Mouse (Mus musculus): ENCODE measurements around the gene 4931440F15Rik. TPM values are rescaled to one million over a fixed set of nuclear protein-coding genes. Genes with fewer than 3 reads are reported as not detected.

4931440F15Rik gene
- polyA plus RNA-seq, 1 experiment from 2014 or later, result 0.74 TPM

DNA sequence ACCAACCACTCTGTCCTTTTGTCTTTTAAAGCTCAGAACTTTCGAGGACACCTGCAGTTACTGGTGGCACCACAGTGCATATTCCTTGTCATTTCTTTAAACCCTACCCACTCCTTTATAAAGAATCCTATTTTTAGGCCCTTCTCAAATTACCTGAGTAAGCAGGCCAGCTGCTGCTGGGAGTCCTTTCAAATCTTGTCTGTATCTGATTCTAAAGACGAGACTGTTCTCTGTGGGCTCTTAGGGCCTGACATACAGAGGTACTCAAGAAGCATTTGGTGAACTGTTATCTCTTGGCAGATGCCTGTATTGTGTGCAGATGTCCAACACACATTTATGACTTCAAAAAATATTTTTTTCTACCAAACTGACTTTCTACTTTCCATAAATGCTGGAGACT is 31.0 kb downstream of the 4931440F15Rik start:
- H3K4me1 ChIP-seq, result no peaks in the 10 kb centered on the region
- no peak overlapping the region for H3K4me2 ChIP-seq
- H3K36me3 ChIP-seq (replicated peaks), result no peaks in the 10 kb centered on the region; the same call in 1 of the 2 replicates
- H3K9me3 ChIP-seq, result no peaks in the 10 kb centered on the region
- 42% methylated on average over 2 of the region's 2 CpGs for WGBS
- H3K27me3 ChIP-seq (replicated peaks), result no peaks in the 10 kb centered on the region
- no peak for ATAC-seq (replicated peaks)
- no peak overlapping the region for H3K27ac ChIP-seq
- H3K9ac ChIP-seq, result no peak overlapping the region
- H3K4me3 ChIP-seq, result no peak overlapping the region

DNA sequence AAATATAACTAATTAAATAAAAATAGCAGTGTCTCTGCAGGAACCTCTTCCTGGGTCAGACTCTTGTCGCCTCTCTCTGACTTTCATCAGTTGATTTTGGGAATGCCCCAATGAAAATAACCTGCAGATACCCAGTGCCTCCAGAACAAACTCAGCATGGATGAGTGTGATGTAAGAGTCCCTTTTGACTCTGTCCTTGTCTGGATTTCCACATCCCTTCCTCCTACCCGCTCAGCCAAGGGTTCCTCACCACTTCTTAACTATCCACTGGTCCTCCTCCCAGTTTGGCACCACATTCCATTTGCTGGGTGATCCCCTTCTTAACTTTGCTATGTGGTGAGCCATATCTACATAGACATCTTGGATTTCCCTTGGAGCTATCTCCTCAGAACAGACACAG is 34.7 kb downstream of the 4931440F15Rik start:
- no peak overlapping the region for H3K4me2 ChIP-seq
- no peak overlapping the region for H3K9ac ChIP-seq
- no peaks in the 10 kb centered on the region for H3K9me3 ChIP-seq
- 83% methylated on average over 2 of the region's 2 CpGs for WGBS
- no peaks in the 10 kb centered on the region; the same call in 1 of the 2 replicates for H3K36me3 ChIP-seq (replicated peaks)
- no peak overlapping the region for H3K4me3 ChIP-seq
- H3K27me3 ChIP-seq (replicated peaks), result no peaks in the 10 kb centered on the region
- no peak overlapping the region for H3K27ac ChIP-seq
- ATAC-seq (replicated peaks), result no peak
- H3K4me1 ChIP-seq, result peaks cover 7% of the 10 kb centered on the region; the same call in 1 of the 2 replicates

DNA sequence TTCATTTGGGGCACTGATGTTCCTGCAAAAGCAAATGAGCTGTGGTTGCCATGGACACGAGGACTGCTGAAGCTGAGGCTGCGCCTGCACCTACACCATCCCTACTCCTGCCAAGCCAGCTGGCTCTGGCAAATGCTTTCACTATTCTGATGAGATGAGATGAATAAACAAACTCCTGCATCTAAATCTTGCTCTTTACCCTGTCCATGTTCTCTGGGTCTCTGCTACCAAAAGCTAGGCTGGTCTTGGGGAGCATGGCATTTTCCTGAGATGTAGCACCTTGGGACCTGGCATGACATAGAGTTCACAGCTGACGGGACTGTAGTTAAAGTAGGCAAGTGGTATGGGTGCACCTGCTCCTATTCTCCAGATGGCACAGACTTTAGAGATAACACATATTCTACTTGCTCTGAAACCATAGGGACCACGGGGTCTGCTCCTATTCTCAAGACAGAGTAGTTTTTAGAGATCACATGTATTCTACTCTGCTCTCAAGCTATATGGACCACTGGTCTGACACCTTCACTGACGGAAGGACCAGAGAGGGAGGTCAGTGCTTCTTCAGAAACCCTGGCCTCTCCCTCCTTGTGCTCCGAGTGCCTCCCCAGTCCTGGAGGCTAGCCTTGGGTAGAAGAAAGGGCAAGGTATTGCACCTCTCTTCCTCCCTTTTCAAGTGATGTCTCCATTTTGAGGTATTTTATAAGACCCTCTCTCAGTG is 36.4 kb downstream of the 4931440F15Rik start:
- 66% methylated on average over 6 of the region's 6 CpGs for WGBS
- H3K4me2 ChIP-seq, result no peak overlapping the region
- peak; percentile 96 for ATAC-seq (replicated peaks)
- H3K36me3 ChIP-seq (replicated peaks), result no peaks in the 10 kb centered on the region; the same call in 1 of the 2 replicates
- H3K9ac ChIP-seq, result no peak overlapping the region
- peaks cover 7% of the 10 kb centered on the region; the same call in 1 of the 2 replicates for H3K4me1 ChIP-seq
- H3K9me3 ChIP-seq, result no peaks in the 10 kb centered on the region
- no peak overlapping the region for H3K4me3 ChIP-seq
- H3K27ac ChIP-seq, result peak overlapping the region; percentile 53; the same call in 1 of the 2 replicates
- no peaks in the 10 kb centered on the region for H3K27me3 ChIP-seq (replicated peaks)

DNA sequence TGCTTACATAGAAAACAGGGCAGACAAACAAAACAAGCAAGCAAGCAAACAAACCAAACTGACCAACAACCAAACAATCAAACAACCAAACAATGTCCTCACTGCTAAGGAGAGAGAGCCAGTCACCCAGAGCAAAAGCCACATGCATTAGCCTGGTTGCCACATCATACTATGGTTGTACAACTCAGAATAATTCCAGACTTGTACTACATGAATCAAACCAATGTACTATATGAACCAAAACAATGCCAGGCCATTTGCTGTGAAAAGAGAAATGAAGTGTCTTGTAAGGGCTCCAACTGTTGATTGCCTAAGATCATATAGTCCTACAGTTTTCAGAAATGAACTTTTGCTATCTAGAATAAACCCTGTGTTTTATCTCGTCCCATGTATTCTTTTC is 37.0 kb downstream of the 4931440F15Rik start:
- 34% methylated on average over 1 of the region's 1 CpGs for WGBS
- Histone ChIP-seq H3K27ac (0 out of 2 replicates have a peak overlapping the region, but pooled peaks have one; percentile 53), H3K4me1 (peaks cover 7% of the 10 kb centered on the region; the same call in 1 of the 2 replicates), H3K4me3 (no peak overlapping the region), H3K36me3 (replicated peaks) (no peaks in the 10 kb centered on the region; the same call in 1 of the 2 replicates), H3K9me3 (no peaks in the 10 kb centered on the region), H3K27me3 (replicated peaks) (no peaks in the 10 kb centered on the region), H3K4me2 (no peak overlapping the region), H3K9ac (no peak overlapping the region)
- ATAC-seq (replicated peaks), result peak; percentile 45

DNA sequence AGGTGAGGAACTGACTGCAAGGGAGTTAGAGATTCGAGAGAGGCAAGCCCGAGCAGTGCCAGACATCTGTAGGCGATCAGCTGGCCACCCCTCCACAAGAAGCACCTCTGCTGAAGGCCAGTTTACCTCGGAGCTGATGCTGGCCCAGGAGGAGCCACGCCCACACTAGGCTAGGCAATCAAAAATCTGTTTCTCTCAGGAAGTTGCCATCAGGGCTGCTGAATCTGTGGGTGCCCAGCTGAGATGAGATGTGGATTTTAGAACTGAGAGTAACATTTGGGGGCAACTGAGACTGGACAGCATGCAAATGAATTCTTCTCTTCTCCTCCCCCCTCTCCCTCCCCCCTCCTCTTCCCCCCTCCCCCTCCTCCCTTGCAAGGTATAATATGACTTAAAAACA is 38.0 kb downstream of the 4931440F15Rik start:
- Histone ChIP-seq H3K36me3 (replicated peaks) (no peaks in the 10 kb centered on the region), H3K27ac (no peak overlapping the region), H3K4me1 (peaks cover 7% of the 10 kb centered on the region; the same call in 1 of the 2 replicates), H3K27me3 (replicated peaks) (no peaks in the 10 kb centered on the region), H3K4me3 (no peak overlapping the region), H3K9ac (no peak overlapping the region), H3K9me3 (no peaks in the 10 kb centered on the region), H3K4me2 (no peak overlapping the region)
- 23% methylated on average over 5 of the region's 5 CpGs for WGBS
- ATAC-seq (replicated peaks), result no peak

DNA sequence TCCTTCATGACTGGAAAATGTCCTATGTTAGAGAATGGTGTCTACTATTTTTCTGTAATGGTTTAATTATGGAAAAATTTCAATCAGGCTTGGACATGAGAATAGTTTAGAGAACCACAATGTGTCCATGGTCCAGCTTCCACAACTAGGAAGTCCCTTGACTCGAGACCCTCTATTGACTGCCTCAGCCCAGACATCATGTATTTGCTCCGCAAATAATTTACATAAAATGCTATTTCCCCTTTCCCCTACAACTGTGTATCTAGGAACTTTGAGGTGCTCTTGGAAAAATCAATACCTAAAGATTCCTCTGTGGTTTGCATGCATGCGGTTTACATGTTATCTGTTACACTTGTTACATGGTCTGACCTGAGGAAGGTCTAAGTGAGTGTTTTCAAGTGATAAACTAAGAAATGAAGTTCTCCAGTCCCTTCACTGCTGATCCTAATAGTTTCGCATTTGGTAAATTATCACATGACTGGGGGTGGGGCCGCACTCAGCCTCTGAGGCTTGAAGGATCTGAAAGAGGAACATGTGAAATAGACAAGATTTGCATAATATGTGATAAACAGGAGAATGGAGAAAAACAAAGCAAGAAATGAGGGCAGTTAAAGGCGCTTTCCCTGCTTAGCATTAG is 38.8 kb downstream of the 4931440F15Rik start:
- no peak for ATAC-seq (replicated peaks)

DNA sequence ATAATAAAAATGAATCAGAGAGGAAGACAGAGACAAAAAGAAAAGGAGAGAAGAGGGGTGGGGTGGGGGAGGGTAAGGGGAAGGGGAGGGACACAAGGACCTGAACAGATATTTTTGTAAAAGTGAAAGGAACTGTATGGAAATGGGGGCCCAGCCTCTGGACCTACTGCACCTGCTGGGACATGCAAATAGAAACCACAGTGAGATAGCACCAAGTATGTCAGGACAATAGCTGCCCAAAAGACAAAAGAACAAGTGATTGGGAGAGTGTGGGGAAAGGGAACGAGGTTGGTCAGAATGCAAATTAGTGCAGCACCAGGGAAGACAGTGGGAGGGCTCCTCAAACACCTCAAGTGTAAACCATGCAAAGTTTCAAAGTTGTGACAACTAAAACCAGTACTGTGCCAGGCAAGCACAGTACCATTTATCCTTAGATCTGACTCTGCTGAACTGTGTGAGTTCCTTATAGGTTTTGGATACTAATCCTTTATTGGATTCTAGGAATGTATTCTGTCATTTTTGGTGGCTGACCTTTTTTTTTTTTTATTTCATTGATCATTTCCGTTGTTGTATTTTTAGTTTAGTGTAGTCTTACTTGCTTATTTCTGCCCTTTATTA is 46.0 kb downstream of the 4931440F15Rik start:
- 0 out of 2 replicates have a peak, but pooled peaks cover 3% of the 10 kb centered on the region for H3K36me3 ChIP-seq (replicated peaks)
- H3K9ac ChIP-seq, result no peak overlapping the region
- no peaks in the 10 kb centered on the region for H3K9me3 ChIP-seq
- no peaks in the 10 kb centered on the region for H3K27me3 ChIP-seq (replicated peaks)
- no peak overlapping the region for H3K27ac ChIP-seq
- 0 out of 2 replicates have a peak, but pooled peaks cover 4% of the 10 kb centered on the region for H3K4me1 ChIP-seq
- no peak overlapping the region for H3K4me3 ChIP-seq
- no peak overlapping the region for H3K4me2 ChIP-seq
- ATAC-seq (replicated peaks), result no peak
- 23% methylated on average over 2 of the region's 2 CpGs for WGBS

More for the DNA sequence above, 38.8 kb downstream of the 4931440F15Rik start:
- no peaks in the 10 kb centered on the region for H3K27me3 ChIP-seq (replicated peaks)
- H3K4me1 ChIP-seq, result peaks cover 7% of the 10 kb centered on the region; the same call in 1 of the 2 replicates
- H3K4me2 ChIP-seq, result no peak overlapping the region
- no peaks in the 10 kb centered on the region for H3K36me3 ChIP-seq (replicated peaks)
- H3K9me3 ChIP-seq, result no peaks in the 10 kb centered on the region
- no peak overlapping the region for H3K4me3 ChIP-seq
- H3K9ac ChIP-seq, result no peak overlapping the region
- H3K27ac ChIP-seq, result no peak overlapping the region
- WGBS, result 86% methylated on average over 6 of the region's 6 CpGs

DNA sequence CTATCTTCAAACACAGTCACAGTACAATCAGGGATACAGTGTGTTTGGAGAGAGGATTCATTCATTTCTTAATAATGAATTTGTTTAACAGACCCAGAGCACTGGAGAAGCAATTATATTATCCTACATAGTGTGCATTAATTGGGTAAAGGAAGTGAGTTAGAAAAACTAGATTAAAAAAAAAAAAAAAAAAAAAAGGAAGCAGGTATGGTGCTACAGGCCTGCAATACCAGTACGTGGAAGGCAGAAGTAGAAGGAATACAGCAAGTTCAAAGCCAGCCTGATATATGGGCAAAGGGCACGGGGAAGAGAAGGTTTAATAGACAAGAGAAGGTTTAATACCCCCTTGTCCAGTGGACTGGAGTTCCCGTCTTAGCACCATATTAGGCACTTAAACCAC is 46.5 kb downstream of the 4931440F15Rik start:
- 0 out of 2 replicates have a peak, but pooled peaks cover 3% of the 10 kb centered on the region for H3K36me3 ChIP-seq (replicated peaks)
- H3K9ac ChIP-seq, result no peak overlapping the region
- H3K4me1 ChIP-seq, result 0 out of 2 replicates have a peak, but pooled peaks cover 7% of the 10 kb centered on the region
- no peak overlapping the region for H3K4me3 ChIP-seq
- H3K27ac ChIP-seq, result no peak overlapping the region
- 68% methylated on average over 3 of the region's 3 CpGs for WGBS
- no peaks in the 10 kb centered on the region for H3K9me3 ChIP-seq
- ATAC-seq (replicated peaks), result no peak
- H3K27me3 ChIP-seq (replicated peaks), result no peaks in the 10 kb centered on the region
- no peak overlapping the region for H3K4me2 ChIP-seq

DNA sequence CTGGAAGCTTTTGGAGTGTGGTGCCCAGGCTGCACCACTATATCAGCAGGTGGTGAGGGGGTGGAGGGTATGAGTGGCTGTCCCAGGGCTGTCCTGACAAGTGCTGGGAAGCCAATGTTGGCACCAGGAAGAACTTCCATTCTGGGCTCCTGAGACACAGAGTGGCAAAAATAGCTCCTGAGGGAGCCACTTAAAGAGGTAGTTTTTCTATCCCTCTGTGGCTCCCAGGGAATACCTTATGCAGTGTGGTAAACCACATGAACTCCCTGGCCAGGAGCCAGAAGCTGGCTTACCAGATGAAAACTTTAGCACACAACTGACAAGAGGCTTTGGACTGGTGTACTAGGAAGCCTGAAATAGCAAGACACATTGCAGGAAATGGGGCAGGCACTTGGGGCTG is 47.5 kb downstream of the 4931440F15Rik start:
- ATAC-seq (replicated peaks), result no peak
- no peak overlapping the region for H3K4me3 ChIP-seq
- H3K4me2 ChIP-seq, result no peak overlapping the region
- H3K27ac ChIP-seq, result no peak overlapping the region
- H3K9me3 ChIP-seq, result no peaks in the 10 kb centered on the region
- 0 out of 2 replicates have a peak, but pooled peaks cover 7% of the 10 kb centered on the region for H3K4me1 ChIP-seq
- 0 out of 2 replicates have a peak, but pooled peaks cover 3% of the 10 kb centered on the region for H3K36me3 ChIP-seq (replicated peaks)
- no peak overlapping the region for H3K9ac ChIP-seq
- H3K27me3 ChIP-seq (replicated peaks), result no peaks in the 10 kb centered on the region

DNA sequence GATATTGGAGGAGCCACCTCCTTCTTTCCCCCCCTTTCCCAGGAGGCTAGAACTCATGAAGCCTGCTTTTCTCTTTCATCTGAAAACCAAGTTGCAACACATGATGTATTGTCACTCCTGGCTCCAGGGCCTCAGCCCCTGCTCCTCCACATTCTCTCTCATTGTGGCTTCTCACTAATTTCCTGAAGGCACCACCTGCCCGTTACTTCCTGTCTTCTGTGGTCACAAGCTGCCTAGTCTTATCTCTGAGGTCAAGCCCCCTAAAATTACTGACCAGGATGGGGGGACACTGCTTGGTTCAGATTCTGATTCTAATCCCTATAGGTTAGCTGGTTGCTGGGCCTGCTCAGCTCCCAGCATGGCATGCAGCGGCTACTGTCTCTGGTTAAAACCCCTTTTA is 50.7 kb downstream of the 4931440F15Rik start:
- no peak overlapping the region for H3K4me3 ChIP-seq
- no peak for ATAC-seq (replicated peaks)
- 0 out of 2 replicates have a peak, but pooled peaks cover 7% of the 10 kb centered on the region for H3K4me1 ChIP-seq
- no peak overlapping the region for H3K4me2 ChIP-seq
- no peak overlapping the region for H3K9ac ChIP-seq
- no peak overlapping the region for H3K27ac ChIP-seq
- H3K36me3 ChIP-seq (replicated peaks), result 0 out of 2 replicates have a peak, but pooled peaks cover 3% of the 10 kb centered on the region
- WGBS, result 56% methylated on average over 2 of the region's 2 CpGs
- no peaks in the 10 kb centered on the region for H3K9me3 ChIP-seq
- H3K27me3 ChIP-seq (replicated peaks), result no peaks in the 10 kb centered on the region

DNA sequence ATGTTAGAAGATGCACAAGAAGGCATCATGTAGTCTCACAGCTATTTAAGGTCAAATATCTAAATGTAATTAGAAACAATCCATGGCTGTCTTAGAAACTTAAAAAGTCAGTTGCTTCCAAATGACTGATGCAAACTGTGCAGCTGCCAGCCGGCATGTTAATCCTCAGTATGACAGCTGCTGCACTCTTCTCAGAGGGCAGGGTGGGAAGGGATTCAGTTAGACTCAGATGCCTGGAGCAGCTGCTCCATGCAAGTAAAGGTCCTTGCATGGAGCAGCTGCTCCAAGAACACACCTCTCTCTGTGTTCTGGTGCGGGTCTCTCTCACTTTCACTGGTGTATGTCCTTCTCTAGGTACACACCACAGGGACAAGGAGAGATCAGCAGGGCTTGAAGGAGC is 51.2 kb downstream of the 4931440F15Rik start:
- H3K4me1 ChIP-seq, result 0 out of 2 replicates have a peak, but pooled peaks cover 7% of the 10 kb centered on the region
- no peaks in the 10 kb centered on the region for H3K9me3 ChIP-seq
- WGBS, result 16% methylated on average over 2 of the region's 2 CpGs
- peak; percentile 67; the same call in 1 of the 2 replicates for ATAC-seq (replicated peaks)
- 0 out of 2 replicates have a peak, but pooled peaks cover 3% of the 10 kb centered on the region for H3K36me3 ChIP-seq (replicated peaks)
- no peak overlapping the region for H3K4me2 ChIP-seq
- H3K9ac ChIP-seq, result no peak overlapping the region
- no peaks in the 10 kb centered on the region for H3K27me3 ChIP-seq (replicated peaks)
- no peak overlapping the region for H3K4me3 ChIP-seq
- H3K27ac ChIP-seq, result no peak overlapping the region

Measured in midbrain, embryonic 15.5 days (tissue).